Mouse (Mus musculus): ENCODE results near the gene Ppp1r13b.

DNA sequence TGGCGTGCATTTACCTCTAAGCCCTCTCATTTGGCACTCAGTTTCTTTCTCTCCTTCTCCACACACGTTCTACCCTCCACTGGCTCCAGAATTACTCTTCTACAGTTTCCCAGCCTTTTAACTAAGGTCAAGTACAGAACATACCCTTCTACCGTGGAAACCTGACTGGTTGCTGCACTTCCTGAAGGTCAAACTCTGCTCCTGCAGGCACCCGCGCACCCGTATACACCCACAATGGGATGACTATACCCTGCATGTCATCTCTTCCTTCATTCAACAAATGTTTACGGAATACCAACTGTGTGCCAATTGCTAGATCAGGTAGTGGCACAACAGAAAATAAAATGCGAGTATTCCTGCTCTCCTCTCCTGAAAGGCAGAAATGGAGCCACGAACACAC is 9.2 kb downstream of the Ppp1r13b start:
- TF ChIP-seq POLR2A (IDR thresholded peaks at IDR 0.05; ENCODE audit: borderline replicate concordance, low read depth, low read length) = no peak
- TF ChIP-seq CTCF (IDR thresholded peaks at IDR 0.05; ENCODE audit: low read depth, low read length) = no peak
